Mouse (Mus musculus): ENCODE data around the gene Draxin.
A peak's percentile ranks its signal among the peaks of the same experiment; 100 is the strongest.
"Not testable (repeated sequence)": the region's sequence is repeated elsewhere in the genome, so short reads cannot be mapped to it uniquely, and the experiment has no call there.

Gene Draxin

GRCm38 (mm10) chr4:148130561-148131413 is at the start of gene Draxin:
Draxin (minus strand) TSS chr4:148130698.
- no peak for DNase-seq (ENCODE audit: low spot score)

- no peak for DNase-seq (ENCODE audit: low spot score)
Measured at GRCm38 (mm10) chr4:148177716-148178115, 47.2 kb upstream of the Draxin start.

- not testable (repeated sequence) for DNase-seq (ENCODE audit: low spot score)
Measured at GRCm38 (mm10) chr4:148176603-148177002, 46.1 kb upstream of the Draxin start.

DNA sequence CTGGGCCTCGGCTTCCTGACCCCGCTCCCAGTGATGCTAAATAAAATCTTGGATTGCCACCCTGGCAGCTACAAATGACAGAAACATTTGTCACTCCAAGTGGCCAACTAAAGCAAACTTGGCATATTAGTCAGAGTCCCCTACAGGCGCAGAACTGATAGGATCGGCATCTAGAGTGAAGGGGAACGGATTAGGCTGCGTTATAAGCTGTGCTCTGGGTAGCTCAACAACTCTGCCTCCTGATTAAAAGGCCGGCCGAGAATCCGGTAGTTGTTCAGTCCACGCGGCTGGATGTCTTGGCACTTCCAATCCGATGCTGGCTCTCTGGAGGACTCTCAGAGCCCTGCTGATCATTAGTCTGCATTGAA is 44.0 kb upstream of the Draxin start:
- no peak for DNase-seq (ENCODE audit: low spot score)

DNA sequence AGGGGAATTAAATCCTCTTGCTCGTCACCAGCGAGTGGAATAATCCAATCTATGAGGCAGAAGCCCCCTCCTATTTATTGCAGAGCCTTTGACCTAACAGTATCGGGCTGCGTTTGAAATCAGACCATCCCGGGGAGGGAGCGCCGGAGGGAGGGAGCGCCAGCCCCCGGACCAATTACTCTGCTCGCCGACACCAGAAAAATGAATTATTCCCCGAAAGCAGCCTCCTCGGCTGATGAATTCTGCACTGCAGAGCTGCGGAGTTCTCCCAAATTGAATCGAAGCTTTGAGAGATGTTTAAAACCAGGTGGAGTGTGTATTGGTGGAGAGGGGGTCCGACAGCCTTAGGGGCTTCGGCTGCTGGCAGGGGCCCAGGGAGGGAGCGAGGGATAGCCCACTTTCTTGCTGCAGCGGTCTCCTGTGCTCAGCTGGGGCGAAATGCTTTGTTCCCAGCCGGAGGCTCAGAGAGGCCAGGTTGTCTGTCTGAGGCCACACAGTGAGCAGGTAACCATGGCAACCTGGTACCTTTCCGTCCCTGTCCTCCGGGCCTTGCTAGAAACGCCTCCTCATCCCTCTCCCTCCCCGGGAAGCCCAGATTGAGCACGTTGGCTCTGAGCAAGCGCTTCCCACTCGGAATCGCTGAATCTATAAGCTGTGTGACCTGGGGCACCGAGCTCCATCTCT is 43.5 kb upstream of the Draxin start:
- no peak for DNase-seq (ENCODE audit: low spot score)

DNA sequence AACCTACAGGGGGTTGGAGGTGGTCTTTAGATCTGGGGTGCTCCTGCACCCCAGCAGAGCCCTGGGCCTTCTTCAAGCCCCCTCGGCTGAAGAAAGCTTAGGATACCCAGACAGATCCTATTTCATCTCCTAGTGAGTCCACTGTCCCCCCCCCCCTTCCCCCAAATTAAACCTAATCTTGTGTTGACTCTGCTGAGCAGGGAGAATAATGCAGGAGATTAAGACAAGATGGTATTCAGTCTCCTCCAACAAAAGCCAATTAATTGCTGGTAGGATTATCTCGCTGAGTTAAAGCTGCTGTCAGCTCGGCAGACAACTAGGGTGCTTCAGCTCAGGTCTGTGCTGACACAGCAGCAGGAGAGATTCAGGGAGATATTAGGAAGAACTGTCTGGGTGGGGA is 40.8 kb upstream of the Draxin start:
- DNase-seq (ENCODE audit: low spot score): no peak

GRCm38 (mm10) chr4:148170842-148171241 is 40.3 kb upstream of the Draxin start:
- DNase-seq (ENCODE audit: low spot score): no peak

- no peak for DNase-seq (ENCODE audit: low spot score)
Measured at GRCm38 (mm10) chr4:148169586-148169985, 39.1 kb upstream of the Draxin start.

DNA sequence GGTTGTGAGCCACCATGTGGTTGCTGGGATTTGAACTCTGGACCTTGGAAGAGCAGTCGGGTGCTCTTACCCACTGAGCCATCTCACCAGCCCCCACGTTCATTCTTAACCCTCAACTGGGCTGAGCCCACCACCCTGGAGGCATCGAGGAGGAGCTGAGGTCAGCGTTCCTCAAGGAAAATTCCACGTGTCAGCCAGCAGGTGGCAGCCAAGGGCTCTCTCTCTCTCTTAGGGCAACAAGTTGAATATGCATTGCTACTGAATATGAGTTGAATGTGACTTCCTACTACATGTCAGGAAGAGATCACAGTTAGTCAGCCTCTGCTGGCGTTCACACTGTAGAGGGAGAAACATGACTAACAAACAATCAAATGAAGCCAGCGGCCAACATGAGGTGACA is 37.8 kb upstream of the Draxin start:
- DNase-seq (ENCODE audit: low spot score): no peak

DNA sequence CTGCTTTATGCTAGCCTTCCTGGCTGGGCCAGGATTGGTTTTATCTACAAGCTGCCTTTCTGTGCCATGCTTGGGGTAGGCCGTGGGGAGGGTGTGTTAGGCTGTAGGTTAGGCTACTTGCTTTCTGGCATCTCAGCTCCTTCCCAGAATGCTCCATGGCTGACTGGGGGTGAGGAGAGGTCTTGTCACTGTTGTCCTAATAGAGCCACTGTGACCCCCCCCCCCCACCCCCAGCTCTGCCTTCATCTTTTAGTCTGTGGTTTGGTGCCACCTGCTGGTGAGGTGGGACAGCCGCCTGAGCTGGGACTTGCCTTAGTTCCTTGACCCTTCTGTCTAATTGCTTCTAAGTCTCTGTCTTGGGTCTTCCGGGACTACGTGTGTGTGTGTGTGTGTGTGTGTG is 36.5 kb upstream of the Draxin start:
- peak; percentile 66 for DNase-seq (ENCODE audit: low spot score)

DNA sequence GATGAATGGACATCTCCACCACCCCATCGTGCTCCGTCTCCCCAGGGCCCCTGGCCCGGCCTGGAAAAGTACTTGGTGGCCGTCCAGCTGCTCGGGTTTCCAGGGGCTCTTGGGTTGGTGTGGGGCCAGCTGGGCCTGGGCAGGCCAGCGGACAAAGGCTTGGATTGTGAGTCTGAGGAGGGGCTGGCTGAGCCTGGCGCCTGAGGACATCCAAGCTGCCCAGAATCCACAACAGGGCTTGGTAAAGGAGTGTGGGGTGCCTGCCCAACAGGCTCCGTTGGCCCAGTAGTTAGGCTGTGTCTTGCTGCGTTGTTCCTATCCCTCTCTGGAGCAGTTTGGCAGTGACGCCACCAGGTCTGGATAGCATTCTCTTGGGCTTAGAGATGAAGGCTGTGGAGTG is 35.9 kb upstream of the Draxin start:
- DNase-seq (ENCODE audit: low spot score): peak; percentile 79

DNA sequence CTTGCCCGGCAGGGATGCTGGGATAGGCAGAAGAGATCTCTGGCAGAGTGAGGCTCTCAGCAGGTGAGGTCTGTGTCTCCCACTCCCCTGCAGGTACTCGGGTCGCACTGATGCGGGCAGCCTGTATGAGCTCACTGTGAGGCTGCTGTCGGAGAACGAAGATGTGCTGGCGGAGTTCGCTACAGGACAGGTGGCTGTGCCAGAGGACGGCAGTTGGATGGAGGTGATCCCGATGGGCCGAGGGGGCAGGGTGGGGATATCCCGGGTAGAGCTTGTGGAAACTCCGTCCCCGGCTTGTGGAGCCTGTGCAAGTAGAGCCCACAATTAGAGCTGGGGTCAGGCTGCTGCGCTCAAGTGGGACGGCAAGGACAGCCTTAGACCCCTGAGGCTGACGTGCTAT is 35.1 kb upstream of the Draxin start:
- no peak for DNase-seq (ENCODE audit: low spot score)

GRCm38 (mm10) chr4:148164461-148164860 is 34.0 kb upstream of the Draxin start:
- DNase-seq (ENCODE audit: low spot score): no peak

DNA sequence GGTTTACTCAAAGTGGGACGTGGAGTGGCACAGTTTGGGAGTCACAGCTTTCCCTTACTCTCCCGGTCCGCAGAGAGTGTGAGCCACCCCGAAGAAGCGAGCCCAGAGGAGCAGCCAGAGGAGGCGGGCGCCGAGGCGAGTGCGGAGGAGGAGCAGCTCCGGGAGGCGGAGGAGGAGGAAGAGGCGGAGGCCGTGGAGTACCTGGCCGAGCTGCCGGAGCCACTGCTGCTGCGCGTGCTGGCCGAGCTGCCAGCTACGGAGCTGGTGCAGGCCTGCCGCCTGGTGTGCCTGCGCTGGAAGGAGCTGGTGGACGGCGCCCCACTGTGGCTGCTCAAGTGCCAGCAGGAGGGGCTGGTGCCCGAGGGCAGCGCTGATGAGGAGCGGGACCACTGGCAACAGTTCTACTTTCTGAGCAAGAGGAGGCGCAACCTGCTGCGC is 33.5 kb upstream of the Draxin start:
- peak; percentile 77 for DNase-seq (ENCODE audit: low spot score)

DNA sequence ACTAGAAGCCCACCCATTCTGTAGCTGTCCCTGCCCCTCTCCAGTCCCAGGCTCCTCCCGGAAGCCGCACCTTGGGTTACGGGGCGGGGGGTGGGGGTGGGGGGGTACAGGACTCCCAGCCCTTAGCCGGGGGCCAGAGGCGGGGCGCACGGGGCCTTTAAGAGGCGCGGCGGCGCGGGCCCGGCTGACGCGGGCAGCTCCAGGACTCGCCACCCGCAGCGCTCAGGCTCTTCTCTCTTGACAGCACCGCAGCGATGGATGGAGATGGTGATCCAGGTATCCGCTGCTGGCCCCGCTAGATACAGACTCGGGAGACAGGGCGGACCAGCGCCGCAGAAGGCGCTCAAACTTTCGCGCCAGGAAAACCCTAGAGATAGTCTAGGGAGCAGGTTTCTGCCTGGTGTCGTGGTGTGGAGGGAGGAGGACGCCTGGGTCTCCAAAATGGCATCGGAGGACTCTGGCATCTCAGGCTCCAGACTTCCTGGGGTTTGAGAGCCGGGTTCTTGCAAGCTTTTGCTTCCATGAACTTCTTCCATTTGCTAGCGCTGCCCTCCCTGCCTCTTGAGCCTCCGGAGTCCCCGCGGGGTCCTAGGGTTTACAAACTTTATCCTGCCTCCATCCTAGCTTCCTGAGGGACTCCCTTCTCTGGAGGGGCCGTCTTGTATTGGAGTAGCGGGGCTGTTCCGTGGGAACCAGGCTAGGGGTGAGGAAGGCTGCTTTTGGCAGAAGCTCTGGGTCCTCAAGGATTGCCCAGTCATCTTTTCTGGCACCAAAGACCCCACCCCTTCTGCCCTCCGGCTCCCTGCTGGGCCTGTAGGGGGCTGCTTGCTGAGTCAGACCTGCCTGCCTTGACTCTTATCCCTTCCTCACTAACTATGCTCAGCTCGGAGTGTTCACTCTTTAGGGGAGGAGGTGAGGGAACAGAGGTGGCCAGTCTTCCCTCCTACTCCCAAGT is 30.2 kb upstream of the Draxin start, which contains the start of the genes Fbxo44 and Fbxo2:
TSS of gene Fbxo44 (minus strand) at position 47 of the 955 bp plus-strand sequence.
TSS of gene Fbxo2 (plus strand) at position 186 of the 955 bp plus-strand sequence.
- no peak for DNase-seq (ENCODE audit: low spot score)

DNA sequence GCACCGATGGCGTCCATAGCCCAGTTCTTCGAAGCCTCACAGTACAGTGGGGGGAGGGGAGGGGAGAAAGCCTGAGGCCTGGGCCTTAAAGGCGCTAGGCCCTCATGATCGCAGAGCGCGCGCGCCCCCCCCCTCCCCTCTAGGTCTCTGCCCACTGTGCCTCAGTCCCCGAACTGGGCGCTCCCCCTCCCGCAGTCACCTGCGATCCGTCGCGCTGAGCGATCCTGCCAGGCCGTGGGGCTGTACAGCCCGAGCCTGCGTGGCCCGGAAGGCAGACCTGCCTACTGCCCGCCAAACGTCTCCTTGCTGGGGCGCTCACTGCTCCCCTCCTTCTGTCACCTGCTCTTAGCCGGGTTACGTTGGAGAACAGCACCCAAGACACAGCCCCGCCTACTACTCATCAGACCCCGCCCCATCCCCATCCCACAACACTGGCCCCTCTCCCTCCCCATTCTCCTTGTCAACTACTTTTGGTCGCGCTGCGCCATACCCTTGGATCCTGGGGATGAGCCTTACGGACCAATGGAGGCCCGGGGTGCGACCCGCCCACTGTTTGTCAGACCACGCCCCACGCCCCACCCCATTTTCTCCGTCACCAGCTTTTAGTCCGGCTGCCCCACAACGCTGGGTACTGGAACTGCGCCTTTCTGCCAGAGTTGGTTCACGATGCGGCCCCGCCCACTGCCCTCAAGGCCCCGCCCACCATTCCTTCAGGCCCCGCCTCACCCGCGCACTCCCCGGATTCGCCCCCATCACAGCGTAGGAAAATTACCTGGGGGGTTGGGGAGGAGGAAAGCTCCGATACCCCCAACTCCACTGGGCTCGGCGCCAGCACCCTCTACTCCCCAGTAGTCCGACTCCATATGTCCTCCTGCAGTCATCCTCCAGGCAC is 29.3 kb upstream of the Draxin start:
- peak; percentile 98 for DNase-seq (ENCODE audit: low spot score)

GRCm38 (mm10) chr4:148158436-148159348 is 28.2 kb upstream of the Draxin start:
- no peak for DNase-seq (ENCODE audit: low spot score)

GRCm38 (mm10) chr4:148154982-148155381 is 24.5 kb upstream of the Draxin start:
- no peak for DNase-seq (ENCODE audit: low spot score)

DNA sequence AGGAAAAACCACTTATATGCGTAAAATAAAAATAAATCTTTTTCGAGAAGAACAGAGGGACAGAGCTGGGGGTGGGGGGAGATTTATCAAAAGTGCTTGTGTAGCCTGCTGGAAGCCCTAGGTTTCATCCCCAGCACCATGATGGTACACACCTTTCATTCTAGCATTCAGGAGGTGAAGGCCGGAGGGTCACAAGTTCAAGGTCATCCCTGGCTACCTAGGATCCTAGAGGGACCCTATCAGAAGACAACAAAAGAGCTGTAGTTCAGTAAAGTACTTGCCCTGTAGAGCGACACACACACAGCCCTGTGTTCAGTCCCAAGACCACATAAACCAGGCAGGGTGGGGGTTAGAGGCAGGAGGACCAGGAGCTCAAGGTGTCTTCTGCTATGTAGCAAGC is 23.5 kb upstream of the Draxin start:
- DNase-seq (ENCODE audit: low spot score): no peak

GRCm38 (mm10) chr4:148152547-148152946 is 22.0 kb upstream of the Draxin start:
- no peak for DNase-seq (ENCODE audit: low spot score)

Data from left cerebral cortex, adult 11 months (tissue).